Mouse (Mus musculus): ENCODE data around the gene Galnt10.

The Galnt10 gene

DNA sequence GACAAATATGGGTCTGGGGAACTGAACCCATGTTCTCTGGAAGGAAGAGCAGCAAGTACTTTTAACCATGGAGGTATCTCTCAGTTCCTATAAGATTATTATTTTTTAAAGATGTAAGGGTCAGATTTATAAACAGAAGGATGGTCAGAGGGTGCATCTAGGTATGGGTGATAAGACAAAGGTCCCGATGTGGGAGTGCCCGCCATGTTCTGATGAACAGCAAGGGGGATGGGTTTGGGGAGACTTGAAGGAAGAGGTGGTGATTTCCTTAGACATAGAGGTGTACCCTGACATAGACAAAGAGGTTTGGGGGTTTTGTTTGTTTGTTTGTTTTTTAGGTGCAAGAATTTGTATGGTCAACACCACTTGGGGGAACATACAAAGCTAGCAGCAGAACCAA lies 1.6 kb upstream of the Galnt10 start:
- no peak for DNase-seq (ENCODE audit: low read depth, low spot score)

DNA sequence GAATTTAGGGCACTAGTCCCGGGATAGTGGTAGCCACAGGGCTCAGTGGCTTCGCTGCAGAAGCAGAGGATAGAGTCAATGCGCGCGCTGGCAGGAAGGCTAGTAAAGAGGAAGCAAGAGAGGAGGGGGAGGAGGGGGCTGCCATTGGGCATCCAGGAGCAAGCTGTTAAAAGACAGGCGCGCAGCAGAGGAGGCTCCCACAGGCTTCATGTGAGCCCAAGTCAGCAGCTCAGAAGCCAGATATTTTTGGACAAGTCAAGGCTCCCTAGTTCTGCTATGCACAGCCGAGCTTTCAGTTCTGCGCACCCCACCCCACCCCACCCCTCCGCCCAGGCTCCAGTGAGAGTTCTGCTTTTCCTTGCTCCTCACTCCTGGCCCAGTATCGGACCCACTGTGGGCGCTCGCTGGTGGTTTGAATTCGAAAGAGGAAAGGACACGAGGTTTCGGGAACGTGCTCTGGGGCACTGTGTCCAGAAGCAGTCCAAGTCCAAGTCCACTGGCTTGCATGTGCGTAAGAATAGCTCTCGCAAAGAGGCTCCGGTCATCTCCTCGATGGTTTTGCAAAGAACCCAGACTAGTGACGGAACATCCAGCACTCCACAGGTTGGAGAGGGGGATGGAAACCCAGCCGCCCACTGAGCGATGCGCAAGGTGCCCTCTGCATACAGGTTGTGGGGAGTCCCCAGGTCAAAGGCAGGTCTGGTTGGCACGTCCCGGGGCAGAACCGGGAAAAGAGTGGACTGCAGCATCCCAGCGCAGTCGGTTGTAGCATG lies 811 bp upstream of the Galnt10 start:
- DNase-seq (ENCODE audit: low read depth, low spot score) = no peak

DNA sequence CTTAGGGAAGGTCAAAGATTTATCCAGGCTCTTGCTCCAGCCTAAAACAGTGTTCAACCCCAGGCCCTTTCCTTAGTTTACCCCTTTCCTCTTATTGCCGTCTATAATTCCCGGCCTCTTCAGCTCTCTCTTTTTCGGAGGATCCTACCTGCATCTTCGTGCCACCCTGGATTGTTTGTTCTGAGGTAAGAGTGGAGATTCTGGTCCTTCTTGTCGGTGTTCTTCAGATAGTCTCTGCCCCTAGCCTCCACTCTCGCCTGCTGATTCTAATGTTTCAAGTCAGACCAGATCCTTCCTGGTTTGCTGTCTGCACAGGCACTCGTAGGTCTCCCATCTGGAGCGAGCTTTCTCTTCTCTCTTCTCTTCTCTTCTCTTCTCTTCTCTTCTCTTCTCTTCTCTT lies 605 bp downstream of the Galnt10 start:
- no peak for DNase-seq (ENCODE audit: low read depth, low spot score)

DNA sequence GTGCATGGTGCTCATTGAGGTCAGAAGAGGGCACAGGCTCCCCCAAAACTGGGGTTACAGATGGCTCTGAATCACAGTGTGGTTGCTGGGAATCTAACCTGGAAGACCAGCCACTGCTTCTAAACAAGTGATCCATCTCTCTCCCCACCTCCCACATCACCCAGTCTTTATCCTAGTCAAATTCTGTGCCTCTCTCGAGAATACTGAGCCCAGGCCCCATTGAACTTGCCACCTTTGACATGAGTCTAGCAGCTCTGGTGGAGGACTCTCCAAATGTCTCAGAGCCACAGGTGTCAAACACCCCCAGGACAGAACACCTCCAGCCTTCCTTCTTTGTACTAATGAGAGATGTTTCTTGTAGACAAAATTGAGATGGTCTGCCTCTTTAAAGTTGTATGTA lies 1.2 kb downstream of the Galnt10 start:
- no peak for DNase-seq (ENCODE audit: low read depth, low spot score)

DNA sequence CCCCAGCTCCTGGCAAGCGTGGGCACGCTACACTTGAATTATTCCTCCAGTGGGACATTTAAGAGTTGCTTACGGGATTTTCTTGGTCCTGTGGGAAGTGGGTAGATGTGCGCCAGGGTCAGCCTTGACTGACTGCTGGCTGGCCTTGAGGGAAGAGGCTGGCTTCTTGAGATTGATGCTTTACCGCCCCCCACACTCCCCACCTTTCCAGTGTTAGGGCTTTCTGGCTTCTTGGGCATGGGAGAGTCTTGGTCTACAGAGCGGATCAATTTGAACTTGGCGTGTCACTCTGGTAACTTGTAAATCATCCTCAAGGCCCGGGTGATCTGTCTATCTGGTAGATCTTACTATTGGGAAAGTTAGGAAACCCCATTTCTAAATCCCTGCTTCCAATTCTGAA lies 1.7 kb downstream of the Galnt10 start:
- DNase-seq (ENCODE audit: low read depth, low spot score) = no peak

DNA sequence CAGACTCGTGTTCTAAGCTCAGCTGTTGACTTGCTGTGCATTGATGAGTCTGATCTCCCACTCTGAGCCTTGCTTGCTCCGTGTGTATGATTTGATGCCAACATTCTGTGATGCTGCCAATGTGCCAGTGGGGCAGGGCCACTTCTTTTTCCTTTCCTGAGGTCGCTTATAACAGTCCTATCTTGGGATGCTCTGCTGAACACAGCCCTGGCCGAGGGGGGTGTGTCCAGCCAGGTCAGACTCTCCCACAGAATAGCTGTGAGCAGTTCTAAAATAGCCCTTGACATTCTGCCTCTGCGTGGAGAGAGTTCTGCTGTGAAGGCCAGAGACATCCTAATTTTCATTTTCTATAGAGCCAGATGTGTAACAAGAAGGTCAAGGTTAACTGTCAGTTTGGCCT lies 2.2 kb downstream of the Galnt10 start:
- no peak for DNase-seq (ENCODE audit: low read depth, low spot score)

DNA sequence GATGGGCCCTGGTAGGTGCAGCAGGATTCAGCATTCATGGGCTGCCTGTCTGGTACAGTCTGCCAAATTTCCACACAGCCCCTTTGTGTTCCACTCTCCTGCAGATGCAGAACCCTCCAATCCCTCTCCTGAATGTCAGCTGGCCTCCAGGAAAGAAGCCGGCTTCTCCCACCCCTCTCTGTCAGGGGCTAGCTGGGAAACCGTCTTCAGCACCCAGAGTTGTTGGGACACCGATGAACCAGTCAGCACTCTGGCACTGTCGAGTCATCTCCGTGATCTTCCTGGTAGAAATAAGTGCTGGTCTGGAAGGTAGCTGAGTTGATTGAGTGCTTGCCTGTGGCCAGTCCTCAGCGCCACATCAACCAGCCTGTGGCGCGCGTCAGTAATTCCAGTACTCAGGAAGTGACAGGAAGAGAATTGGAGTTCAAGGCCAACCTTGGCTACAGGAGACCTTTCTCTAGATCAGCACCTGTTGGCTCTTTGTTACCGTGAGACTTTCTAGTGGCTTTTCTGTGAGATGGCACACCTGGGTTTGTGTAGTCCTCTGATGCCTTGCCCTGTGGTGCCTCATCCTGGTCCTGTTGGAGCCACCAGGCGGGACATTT lies 3.1 kb downstream of the Galnt10 start:
- DNase-seq (ENCODE audit: low read depth, low spot score) = no peak

DNA sequence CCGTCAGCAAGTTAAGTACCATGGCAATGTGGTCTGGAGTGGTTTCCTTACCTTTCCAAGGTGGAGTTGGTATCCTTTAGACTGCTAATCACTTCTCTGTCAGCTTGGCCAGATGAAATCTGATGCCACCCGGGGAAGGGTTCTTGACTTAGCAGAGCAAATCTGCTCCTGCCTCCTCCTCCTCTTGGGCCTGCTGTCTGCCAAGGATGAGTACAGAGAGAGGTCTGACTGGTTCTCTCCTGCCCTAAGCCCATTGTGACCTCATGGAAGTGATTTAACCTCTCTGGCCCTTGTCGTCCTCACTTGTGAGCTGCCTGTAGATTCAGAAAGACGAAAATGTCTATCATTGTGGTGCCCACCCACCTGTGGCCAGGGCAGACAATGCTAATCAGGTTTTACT lies 4.0 kb downstream of the Galnt10 start:
- no peak for DNase-seq (ENCODE audit: low read depth, low spot score)

DNA sequence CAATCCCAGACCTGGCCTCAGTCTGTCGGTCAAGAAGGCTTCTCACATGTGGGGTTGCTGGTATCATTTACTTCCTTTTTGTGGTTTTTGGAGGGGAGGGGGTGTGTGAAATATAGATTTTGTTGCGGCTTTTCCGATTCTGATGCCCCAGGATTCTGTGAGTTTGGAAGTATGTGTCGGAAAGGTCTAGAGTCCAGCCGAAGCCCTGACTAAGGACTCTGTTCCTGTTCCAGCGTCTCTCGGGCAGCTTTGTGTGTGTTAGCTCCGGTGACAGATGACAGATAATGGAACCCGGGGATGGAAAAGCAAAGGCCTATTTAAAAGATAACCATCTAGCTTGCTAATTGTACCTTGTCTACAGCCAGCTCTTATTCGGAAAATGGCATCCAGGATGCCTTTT lies 4.4 kb downstream of the Galnt10 start:
- no peak for DNase-seq (ENCODE audit: low read depth, low spot score)

DNA sequence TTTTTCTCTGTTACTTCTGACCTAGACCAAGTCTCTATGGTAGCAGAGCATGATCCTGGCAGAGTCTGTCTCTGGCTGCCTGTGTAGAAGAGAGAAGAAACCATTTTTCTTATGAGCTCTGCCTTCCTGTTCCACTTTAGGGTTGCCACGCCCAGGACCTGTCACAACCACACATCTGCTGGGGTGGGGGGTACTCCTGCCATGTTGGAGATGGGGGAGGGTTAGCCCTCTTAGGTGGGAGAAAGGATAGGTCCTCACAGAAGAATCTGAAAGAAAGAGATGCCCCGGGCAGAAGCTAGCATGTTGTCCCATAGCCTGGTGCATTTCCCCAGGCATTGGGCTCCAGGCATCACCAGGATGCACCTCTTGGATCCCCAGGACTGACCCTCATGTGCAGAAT lies 5.6 kb downstream of the Galnt10 start:
- DNase-seq (ENCODE audit: low read depth, low spot score) = no peak

DNA sequence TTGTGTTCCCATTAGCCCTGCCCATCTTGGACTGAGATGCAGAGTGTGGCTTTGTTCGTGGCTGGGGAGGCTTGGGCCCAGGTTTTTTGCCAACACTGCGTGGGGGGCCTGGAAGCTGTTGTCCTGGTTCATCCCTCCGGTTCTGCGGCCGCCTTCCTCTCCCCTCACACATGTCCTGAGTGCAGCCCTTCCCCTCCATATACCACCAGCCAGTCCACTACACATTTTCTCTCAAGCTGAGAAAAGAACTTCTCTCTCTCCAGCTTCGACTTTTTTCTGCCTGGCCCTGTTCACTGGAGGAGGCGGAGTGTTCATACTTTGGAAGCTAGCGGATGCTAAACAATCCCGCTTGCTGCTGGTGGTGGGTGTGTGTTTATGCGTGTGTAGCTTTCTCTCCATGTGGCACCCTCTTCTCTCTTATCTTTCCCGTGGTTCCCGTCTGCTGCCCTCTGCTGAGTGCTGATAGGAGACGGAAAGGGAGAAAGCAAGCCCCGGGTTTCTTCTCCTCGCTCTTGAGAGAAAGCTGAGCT lies 6.1 kb downstream of the Galnt10 start:
- DNase-seq (ENCODE audit: low read depth, low spot score) = no peak

DNA sequence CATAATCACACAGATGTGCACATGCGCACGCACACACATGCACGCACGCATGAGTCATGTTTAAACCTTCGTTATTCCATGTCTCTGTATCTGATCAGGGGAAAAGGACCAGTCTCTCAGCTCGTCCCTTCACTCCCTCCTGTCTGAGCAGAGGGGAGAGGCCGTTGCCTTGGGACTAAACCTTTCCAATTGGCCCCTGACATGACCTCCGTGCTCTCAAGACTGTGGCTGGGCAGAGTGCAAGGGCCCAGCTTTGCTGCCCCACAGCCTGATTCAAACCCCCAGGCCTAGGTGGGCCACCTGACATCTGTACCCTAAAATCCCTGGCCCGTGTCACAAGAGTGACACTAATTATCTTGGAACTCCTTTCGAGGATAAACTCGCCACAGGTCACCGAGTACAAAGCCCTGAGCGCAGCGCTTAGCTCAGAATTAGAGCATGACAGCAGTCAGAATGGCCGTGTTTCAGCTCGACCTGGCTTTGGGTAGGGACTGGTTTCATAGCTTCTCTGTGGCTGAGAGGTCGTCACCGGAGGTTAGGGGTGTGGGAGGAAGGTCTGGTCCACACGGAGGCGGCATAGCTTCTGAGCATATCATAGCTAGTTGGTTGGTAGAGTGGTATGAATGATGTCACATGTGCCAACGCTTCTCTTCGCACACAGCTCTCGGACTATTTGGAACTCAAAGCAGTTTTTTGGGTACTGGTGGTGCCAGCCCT lies 7.1 kb downstream of the Galnt10 start:
- no peak for DNase-seq (ENCODE audit: low read depth, low spot score)

DNA sequence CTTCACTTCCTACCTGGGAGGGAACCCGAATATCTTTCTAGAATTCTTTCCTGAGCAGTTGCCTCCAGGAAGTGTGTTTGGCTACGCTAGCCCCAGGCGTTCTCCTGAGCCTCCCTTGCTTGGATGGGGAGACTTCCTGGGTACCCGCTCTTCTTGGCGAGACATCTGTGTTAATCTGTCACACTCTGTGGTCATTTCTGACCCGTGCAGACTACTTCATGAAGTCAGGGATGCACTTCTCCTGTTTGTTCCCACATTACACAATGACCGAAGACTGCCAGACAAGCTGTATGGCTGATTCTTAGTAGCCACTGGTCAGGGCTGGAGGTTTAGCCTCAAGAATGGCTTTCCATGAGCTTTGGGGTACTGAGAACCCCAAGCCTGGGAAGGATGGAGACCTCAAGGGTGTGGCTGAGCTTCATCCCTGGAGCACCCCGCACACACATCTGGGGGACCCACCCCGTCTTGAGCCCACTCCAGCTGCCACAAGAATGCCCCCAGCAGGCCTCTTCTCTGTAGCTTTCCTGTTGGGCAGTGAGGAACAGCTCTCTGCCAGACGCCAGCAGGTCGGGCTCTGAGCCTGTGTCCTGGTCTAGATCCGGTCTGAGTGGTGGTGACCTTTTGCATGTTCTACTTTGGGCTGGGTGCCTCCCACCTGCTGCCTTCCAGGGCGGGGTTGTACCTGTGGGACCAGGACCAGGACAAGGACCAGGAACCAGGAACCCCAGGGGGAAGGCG lies 7.8 kb downstream of the Galnt10 start:
- DNase-seq (ENCODE audit: low read depth, low spot score) = no peak

DNA sequence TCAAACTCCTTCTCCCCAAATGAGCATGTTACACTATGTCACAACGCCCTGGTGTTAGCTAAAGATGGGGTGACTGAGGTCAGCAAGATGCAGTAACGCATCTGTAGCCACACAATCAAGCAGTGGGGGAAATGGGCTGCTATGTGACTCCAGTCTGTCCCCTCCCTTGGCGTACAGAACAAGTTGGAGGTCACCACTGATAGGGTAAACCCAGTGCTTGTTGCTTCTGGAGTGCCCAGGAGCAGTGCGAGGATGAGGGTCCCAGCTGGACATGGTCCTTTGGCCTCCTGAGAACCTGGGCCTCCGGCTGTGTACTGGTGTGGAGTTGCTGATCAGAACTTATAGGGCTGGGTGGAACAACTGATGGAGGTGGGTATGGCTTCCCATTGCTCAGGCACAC lies 8.6 kb downstream of the Galnt10 start:
- DNase-seq (ENCODE audit: low read depth, low spot score) = no peak

DNA sequence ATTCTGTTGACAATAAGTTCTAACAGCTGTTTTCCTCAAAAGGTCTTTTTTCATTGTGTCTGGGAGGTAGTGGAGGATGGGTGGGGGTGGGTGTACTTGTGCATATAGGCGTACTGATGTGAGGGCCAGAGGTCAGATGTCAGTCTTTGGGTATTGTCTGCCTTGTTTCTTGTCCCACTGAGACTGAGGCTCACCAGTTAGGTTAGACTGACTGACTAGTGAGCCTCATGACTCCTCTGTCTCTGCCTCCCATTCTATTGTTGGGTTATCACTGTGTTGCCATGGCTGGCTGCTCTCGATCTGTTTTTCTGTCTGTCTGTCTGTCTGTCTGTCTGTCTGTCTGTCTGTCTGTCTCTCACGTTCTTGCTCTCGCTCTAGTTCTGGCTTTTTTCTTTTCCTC lies 9.1 kb downstream of the Galnt10 start:
- DNase-seq (ENCODE audit: low read depth, low spot score) = no peak

DNA sequence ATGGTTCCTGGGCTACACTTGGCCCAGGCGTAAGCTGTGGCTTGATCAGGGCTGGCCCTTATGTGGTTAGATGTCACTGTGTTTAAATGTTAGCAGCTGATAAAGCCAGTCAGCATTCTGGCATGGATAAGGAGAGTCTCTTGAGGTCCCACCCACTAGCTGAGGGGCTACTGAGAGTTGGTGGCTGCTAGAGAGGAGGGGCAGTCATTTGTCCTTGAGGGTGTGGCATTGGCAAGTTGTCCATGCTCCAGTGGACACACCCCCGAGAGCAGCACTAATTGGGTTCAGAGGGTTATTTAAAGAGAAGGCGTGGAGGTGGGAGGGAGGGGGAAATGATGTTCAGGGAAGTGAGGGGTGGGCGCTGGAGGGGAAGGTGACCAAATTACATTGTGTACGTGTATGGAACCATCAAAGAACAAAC lies 9.7 kb downstream of the Galnt10 start:
- no peak for DNase-seq (ENCODE audit: low read depth, low spot score)

DNA sequence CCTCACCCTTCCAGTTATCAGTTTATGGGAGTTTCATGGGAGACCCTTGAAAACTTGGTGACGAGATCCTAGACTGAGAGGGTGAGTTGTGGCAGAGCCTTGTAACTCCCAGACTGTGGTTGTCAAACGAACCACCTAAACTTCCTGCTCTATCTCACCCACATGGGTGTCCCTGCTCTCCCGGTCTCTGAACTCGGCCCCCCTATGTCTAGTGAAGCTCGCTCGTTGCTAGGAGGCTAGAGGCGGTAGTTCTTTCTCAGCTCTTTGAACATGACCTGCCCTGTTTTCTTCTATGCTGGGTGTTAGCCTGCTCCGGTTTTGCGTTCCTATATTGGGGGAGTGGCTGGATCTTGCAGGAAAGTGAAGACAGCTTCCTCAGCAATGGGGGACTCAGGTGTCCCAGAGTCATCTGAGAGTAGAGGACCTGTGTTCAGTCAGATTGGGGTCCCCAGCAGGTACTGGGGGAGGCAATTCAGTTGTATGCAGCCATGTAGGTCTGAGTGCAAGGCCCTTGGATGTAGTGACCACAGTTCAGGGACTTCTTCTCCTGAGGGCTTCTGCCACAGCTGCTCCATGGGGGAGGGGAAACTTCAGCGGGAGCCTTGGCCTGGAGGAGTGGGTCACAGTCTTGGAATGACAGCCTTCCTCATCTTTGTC lies 10.6 kb downstream of the Galnt10 start:
- DNase-seq (ENCODE audit: low read depth, low spot score) = no peak

DNA sequence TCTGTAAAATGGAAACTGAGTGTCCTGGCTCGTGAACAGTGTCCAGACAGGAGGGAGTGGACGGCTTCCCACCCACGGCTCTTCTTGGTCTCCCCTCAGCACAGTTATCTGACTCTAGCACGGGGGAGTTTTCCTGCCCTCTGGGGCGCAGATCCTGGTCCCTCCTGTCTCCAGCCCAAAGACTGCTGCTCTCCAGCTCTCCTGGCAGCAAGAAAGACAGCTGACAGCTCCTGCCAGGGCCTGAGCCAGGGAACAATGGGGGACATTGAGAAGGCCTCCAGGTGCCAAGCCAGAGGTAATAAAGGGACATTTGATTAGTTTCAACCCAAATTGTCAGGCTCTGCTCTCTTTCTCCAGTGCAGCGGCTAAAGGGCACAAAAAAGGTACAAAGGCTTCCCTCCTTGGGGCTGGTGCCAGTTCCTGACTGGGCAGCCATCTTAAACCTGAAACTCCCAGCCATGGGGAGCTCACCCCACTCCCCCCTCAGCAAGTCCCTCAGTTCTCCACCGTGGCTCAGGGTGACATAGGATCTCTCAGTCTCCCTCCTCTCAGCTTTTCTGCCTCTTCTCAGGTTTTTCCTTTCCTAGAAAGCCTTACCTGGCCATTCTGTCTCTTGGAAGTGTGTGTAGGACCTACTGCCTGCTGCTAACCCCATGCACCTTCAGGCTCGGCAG lies 11.5 kb downstream of the Galnt10 start:
- DNase-seq (ENCODE audit: low read depth, low spot score) = no peak

DNA sequence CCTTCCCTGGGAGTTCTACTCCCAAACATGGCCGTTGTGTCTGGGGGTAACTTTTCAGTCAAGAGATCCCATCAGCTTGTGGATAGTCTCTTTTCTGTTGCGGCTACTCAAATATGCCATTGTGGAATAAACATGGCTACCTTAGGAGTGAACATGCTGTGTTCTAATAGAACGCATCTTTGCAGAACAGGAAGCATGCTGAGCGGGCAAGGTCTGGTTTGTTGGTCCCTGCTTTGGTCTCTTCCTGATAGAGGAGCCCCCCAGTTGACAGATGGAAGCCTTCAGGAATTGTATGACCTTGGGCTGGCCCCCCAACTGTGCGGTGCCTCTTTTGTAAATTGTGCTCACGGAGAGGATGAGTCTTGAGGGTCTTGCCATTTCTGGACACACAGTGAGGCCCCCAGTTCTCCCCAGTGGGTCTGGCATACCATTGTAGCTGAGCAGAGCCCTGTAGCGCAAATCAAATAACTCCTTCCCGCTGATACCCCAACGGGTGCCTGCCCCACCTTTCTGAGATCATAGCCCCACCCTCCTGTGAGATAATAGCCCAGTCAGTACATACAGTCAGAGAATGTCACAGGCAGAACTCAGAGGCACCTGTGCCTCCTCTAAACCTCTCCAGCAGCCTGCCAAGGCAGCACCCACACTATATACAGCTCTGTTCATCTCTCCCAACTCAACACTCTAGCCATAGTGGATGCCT lies 12.3 kb downstream of the Galnt10 start:
- DNase-seq (ENCODE audit: low read depth, low spot score) = no peak

DNA sequence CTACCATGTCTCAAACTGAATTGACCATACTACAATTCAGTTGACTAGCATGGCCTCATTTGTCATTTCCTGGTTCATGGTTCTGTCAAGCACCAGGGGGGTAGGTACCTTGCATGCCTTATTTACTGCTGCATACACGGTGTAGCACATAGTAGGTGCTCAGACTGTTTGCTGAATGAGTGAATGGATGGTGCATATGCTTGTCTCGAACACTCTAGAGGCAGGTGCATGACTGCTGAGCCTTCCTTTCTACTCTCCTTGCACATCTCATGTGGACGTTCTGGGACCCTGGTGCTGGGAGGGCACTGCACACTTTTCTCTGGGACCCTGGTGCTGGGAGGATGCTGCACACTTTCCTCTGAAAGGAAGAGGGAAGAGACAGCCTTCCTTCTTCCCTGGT lies 13.0 kb downstream of the Galnt10 start:
- DNase-seq (ENCODE audit: low read depth, low spot score) = no peak

Data from WW6 (cell line).